Mouse (Mus musculus): ENCODE data around the gene Apol6. TPM values are rescaled to one million over a fixed set of nuclear protein-coding genes. Genes with fewer than 3 reads are reported as not detected.

Gene Apol6
- total and polyA plus RNA-seq, 3 experiments = not detected

- H3K9me3 ChIP-seq (replicated peaks; ENCODE audit: insufficient read depth, low read length) = no peaks in the 10 kb centered on the region
- no peaks in the 10 kb centered on the region for H3K79me2 ChIP-seq (ENCODE audit: control insufficient read depth, insufficient read depth, low read length, poor library complexity)
- no peaks in the 10 kb centered on the region for H3K36me3 ChIP-seq (ENCODE audit: control insufficient read depth in 1 of 2, insufficient read depth in 2 of 2, low read length in 2 of 2)
- no peaks in the 10 kb centered on the region for H3K4me1 ChIP-seq (ENCODE audit: control insufficient read depth in 1 of 2, insufficient read depth in 2 of 2, low read length in 2 of 2)
- no peak overlapping the region for H3K27ac ChIP-seq (ENCODE audit: control insufficient read depth, low read depth, low read length)
- TF ChIP-seq ZC3H11A (IDR thresholded peaks at IDR 0.05; ENCODE audit: low read depth, low read length) (no peak), HCFC1 (IDR thresholded peaks at IDR 0.05; ENCODE audit: low read depth, low read length) (no peak), ZNF384 (IDR thresholded peaks at IDR 0.05; ENCODE audit: low read depth, low read length) (no peak), GABPA (IDR thresholded peaks at IDR 0.05; ENCODE audit: low read depth, low read length) (no peak), MAZ (IDR thresholded peaks at IDR 0.05; ENCODE audit: low read depth, low read length) (no peak), TBP (IDR thresholded peaks at IDR 0.05; ENCODE audit: low read depth, low read length) (no peak), GATA1 (IDR thresholded peaks at IDR 0.05; ENCODE audit: low read depth, low read length) (no peak), USF1 (IDR thresholded peaks at IDR 0.05; ENCODE audit: low read depth, low read length) (no peak), POLR2AphosphoS5 (IDR thresholded peaks at IDR 0.05; ENCODE audit: borderline replicate concordance, low read depth, low read length) (no peak), POLR2A (IDR thresholded peaks at IDR 0.05; ENCODE audit: control insufficient read depth in 1 of 2, insufficient read depth in 1 of 2, low read depth in 1 of 2, low read length in 2 of 2, poor library complexity in 1 of 2) (no peak), KAT2A (conservative IDR thresholded peaks at IDR 0.05; ENCODE audit: low read depth, low read length) (no peak), ELF1 (IDR thresholded peaks at IDR 0.05; ENCODE audit: low read depth, low read length) (no peak), MYC (IDR thresholded peaks at IDR 0.05; ENCODE audit: low read depth, low read length) (no peak), ZKSCAN1 (IDR thresholded peaks at IDR 0.05; ENCODE audit: low read depth, low read length) (no peak), RCOR1 (IDR thresholded peaks at IDR 0.05; ENCODE audit: low read depth, low read length) (no peak), SMC3 (IDR thresholded peaks at IDR 0.05; ENCODE audit: low read depth, low read length) (no peak), CTCF (IDR thresholded peaks at IDR 0.05 in 2 of 3, conservative IDR thresholded peaks at IDR 0.05 in 1 of 3; ENCODE audit: control insufficient read depth in 1 of 3, insufficient read depth in 1 of 3, low read depth in 2 of 3, low read length in 3 of 3, poor library complexity in 1 of 3, severe bottlenecking in 1 of 3) (no peak), NELFE (IDR thresholded peaks at IDR 0.05; ENCODE audit: low read depth, low read length) (no peak), NRF1 (IDR thresholded peaks at IDR 0.05; ENCODE audit: insufficient read depth, low read depth, low read length, poor library complexity, severe bottlenecking) (no peak)
- no peak overlapping the region for H3K9ac ChIP-seq (ENCODE audit: control insufficient read depth, low read depth, low read length, poor library complexity, severe bottlenecking)
- no peak overlapping the region for H3K4me3 ChIP-seq (ENCODE audit: control insufficient read depth in 1 of 2, insufficient read depth in 1 of 2, low read depth in 2 of 2, low read length in 2 of 2)
- H3K27me3 ChIP-seq (ENCODE audit: control insufficient read depth in 1 of 2, insufficient read depth in 2 of 2, low read length in 2 of 2) = no peaks in the 10 kb centered on the region
- DNase-seq (ENCODE audit: low read depth, low spot score) = no peak
Observed at GRCm38 (mm10) chr15:77086488-77086887, 42.0 kb downstream of the Apol6 start.

GRCm38 (mm10) chr15:77089249-77089648, 44.7 kb downstream of the Apol6 start:
- Histone ChIP-seq H3K27ac (ENCODE audit: control insufficient read depth, low read depth, low read length) (no peak overlapping the region), H3K27me3 (ENCODE audit: control insufficient read depth in 1 of 2, insufficient read depth in 2 of 2, low read length in 2 of 2) (no peaks in the 10 kb centered on the region), H3K79me2 (ENCODE audit: control insufficient read depth, insufficient read depth, low read length, poor library complexity) (no peaks in the 10 kb centered on the region), H3K36me3 (ENCODE audit: control insufficient read depth in 1 of 2, insufficient read depth in 2 of 2, low read length in 2 of 2) (no peaks in the 10 kb centered on the region), H3K4me1 (ENCODE audit: control insufficient read depth in 1 of 2, insufficient read depth in 2 of 2, low read length in 2 of 2) (no peaks in the 10 kb centered on the region), H3K9me3 (replicated peaks; ENCODE audit: insufficient read depth, low read length) (no peaks in the 10 kb centered on the region), H3K9ac (ENCODE audit: control insufficient read depth, low read depth, low read length, poor library complexity, severe bottlenecking) (no peak overlapping the region), H3K4me3 (ENCODE audit: control insufficient read depth in 1 of 2, insufficient read depth in 1 of 2, low read depth in 2 of 2, low read length in 2 of 2) (no peak overlapping the region)
- DNase-seq (ENCODE audit: low read depth, low spot score) = no peak
- TF ChIP-seq GATA1 (IDR thresholded peaks at IDR 0.05; ENCODE audit: low read depth, low read length) (no peak), ZC3H11A (IDR thresholded peaks at IDR 0.05; ENCODE audit: low read depth, low read length) (no peak), JUND (IDR thresholded peaks at IDR 0.05; ENCODE audit: low read depth, low read length) (no peak), MXI1 (IDR thresholded peaks at IDR 0.05; ENCODE audit: low read depth, low read length) (no peak), E2F4 (IDR thresholded peaks at IDR 0.05; ENCODE audit: borderline replicate concordance, low read depth, low read length) (no peak), POLR2AphosphoS2 (IDR thresholded peaks at IDR 0.05; ENCODE audit: low read length) (no peak), CHD1 (IDR thresholded peaks at IDR 0.05; ENCODE audit: low read depth, low read length) (no peak), HCFC1 (IDR thresholded peaks at IDR 0.05; ENCODE audit: low read depth, low read length) (no peak), RAD21 (IDR thresholded peaks at IDR 0.05; ENCODE audit: low read depth, low read length) (no peak), NELFE (IDR thresholded peaks at IDR 0.05; ENCODE audit: low read depth, low read length) (no peak), CHD2 (IDR thresholded peaks at IDR 0.05; ENCODE audit: low read length) (no peak), MAZ (IDR thresholded peaks at IDR 0.05; ENCODE audit: low read depth, low read length) (no peak), MYC (IDR thresholded peaks at IDR 0.05; ENCODE audit: low read depth, low read length) (no peak), USF1 (IDR thresholded peaks at IDR 0.05; ENCODE audit: low read depth, low read length) (no peak), ZMIZ1 (IDR thresholded peaks at IDR 0.05; ENCODE audit: low read depth, low read length) (no peak), EP300 (IDR thresholded peaks at IDR 0.05; ENCODE audit: low read depth in 1 of 2, low read length in 2 of 2) (no peak)

All from MEL (cell line).